Mouse (Mus musculus): ENCODE measurements around the gene Irx1. TPM values are rescaled to one million over a fixed set of nuclear protein-coding genes. Genes with fewer than 3 reads are reported as not detected.

Irx1 gene
- polyA plus RNA-seq (2015; fragmentation: Nextera tagmentation; extraction: Ambion mirVana): 1.7 and 2.8 TPM in 2 replicates

DNA sequence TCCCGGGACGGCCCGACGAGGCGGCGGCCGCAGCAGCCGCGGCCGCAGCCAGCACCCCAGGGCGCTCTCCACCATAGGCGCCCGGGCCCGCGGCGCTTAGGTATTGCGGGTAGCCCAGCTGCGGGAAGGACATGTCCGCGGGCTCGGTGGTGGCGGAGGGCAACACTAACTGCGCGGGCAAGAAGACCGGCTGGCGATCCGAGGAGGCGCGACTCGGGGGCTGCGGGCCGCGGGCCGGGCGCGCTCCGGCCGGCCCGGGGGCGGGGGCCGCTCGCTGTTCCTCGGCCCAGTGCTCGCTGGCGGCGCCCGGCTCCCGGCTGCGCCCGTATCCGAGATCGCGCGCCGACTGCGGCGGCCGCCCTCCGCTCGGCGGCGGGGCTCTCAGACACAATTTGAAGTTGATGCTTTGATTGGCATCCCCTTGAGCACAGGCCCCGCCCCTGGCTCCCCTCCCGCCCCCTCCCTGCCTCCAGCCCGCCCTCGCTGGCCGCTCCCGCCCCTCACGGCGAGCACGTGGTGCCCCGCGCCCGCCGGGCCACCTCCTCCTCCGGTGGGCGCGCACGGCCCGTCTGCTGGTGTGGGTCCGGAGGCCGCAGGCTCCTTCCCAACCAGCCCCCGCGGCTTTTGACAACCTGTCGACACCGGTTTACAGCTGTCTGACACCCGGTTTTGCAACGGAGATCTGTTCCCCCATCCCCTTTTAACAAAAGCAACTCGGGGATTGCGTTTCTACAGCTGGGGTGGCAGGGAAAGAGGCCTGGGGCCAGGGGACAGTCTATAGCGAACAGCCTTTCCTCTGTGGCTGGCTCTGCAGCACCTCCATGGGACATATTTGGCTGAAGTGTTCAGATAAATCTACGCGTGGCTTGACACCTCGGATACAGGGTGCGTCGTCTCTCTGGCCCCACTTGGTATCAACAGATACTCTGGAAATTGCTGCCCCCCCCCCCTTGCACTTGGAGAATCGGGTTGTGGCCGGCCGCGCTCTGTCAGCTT, at the start of gene Irx1:
Irx1 (minus strand) TSS at position 368 of the 996 bp plus-strand sequence.
- no peaks in the 10 kb centered on the region for H3K36me3 ChIP-seq
- H3K9me3 ChIP-seq: no peaks in the 10 kb centered on the region
- H3K4me3 ChIP-seq: peak within 1 kb of the TSS; percentile 65
- under 1% methylated on average over 95 of the region's 100 CpGs for whole genome bisulfite sequencing
- H3K9ac ChIP-seq: peak within 1 kb of the TSS; percentile 88
- peaks cover 93% of the 10 kb centered on the region for H3K27me3 ChIP-seq (replicated peaks)
- peaks cover 38% of the 10 kb centered on the region for H3K4me1 ChIP-seq
- H3K4me2 ChIP-seq: peak within 1 kb of the TSS; percentile 81
- ATAC-seq (ENCODE audit: extremely low read depth, insufficient number of reproducible peaks, low FRiP score, low TSS enrichment): peak; percentile 29; the same call in 1 of the 2 replicates
- peak within 1 kb of the TSS; percentile 82 for H3K27ac ChIP-seq (replicated peaks)

- ATAC-seq (ENCODE audit: extremely low read depth, insufficient number of reproducible peaks, low FRiP score, low TSS enrichment): no peak
- Histone ChIP-seq H3K9ac (no peak overlapping the region), H3K9me3 (no peaks in the 10 kb centered on the region), H3K4me2 (no peak overlapping the region), H3K4me1 (no peaks in the 10 kb centered on the region), H3K4me3 (no peak overlapping the region), H3K27me3 (replicated peaks) (peaks cover 19% of the 10 kb centered on the region; the same call in 1 of the 2 replicates), H3K27ac (replicated peaks) (no peak overlapping the region), H3K36me3 (no peaks in the 10 kb centered on the region)
- WGBS: 59% methylated on average over 5 of the region's 5 CpGs
Measured at GRCm38 (mm10) chr13:71979932-71980655, 16.6 kb upstream of the Irx1 start.

- H3K36me3 ChIP-seq: no peaks in the 10 kb centered on the region
- no peak for ATAC-seq (ENCODE audit: extremely low read depth, insufficient number of reproducible peaks, low FRiP score, low TSS enrichment)
- no peak overlapping the region for H3K4me2 ChIP-seq
- no peak overlapping the region for H3K4me3 ChIP-seq
- H3K9ac ChIP-seq: no peak overlapping the region
- H3K27me3 ChIP-seq (replicated peaks): peaks cover 35% of the 10 kb centered on the region
- no peak overlapping the region for H3K27ac ChIP-seq (replicated peaks)
- 75% methylated on average over 3 of the region's 3 CpGs for WGBS
- H3K9me3 ChIP-seq: no peaks in the 10 kb centered on the region
- H3K4me1 ChIP-seq: no peaks in the 10 kb centered on the region
Measured at GRCm38 (mm10) chr13:71975753-71976152, 12.2 kb upstream of the Irx1 start.

- Histone ChIP-seq H3K27me3 (replicated peaks) (peaks cover 98% of the 10 kb centered on the region), H3K9ac (no peak overlapping the region), H3K4me1 (peaks cover 17% of the 10 kb centered on the region), H3K27ac (replicated peaks) (no peak overlapping the region), H3K4me2 (peak overlapping the region; percentile 62), H3K4me3 (peak overlapping the region; percentile 31), H3K9me3 (no peaks in the 10 kb centered on the region), H3K36me3 (no peaks in the 10 kb centered on the region)
- under 1% methylated on average over 6 of the region's 6 CpGs for WGBS
- ATAC-seq (ENCODE audit: extremely low read depth, insufficient number of reproducible peaks, low FRiP score, low TSS enrichment): no peak
Measured at GRCm38 (mm10) chr13:71968286-71968685, 4.8 kb upstream of the Irx1 start.

DNA sequence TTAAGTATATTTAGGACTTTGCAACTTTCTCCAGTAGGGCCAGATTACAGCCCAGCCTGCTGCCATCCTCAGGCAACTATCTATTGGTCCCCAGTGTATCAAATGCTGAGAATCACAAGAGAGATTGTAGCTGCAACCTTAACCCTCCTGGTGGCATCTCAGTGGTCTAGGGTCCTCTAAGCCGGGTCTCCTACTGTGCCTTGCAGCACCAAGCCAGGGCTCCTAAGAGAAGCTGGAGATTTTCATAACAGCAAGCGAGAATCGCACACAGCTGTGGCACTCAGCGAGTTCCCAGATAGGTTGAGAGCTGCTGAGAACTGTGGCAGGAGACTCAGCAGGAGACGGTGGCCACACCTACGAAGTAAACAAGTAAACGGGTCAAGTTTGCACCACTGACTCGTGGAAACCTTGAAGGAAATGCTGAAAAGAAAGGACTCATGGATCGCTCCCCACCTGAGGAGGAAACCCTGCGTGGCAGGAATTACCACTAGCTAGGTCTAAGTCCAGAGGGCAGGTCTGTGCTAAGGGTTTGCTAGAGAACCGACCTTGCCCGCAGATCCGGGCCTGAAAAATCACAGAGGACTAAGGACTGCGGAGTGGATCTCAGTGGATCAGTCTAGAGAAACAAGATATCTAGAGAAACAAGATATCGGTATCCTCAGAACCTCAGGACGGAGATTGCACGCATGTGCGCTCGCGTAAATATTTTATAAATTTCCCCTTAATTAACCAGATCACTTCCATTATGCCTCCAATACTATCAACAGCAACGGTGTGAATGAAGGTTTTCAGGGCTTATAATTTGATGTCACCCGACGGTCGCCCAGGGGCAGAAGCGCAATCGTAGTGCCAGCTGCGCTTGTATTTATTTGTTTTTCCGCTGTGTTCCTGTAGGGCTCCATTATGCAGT, 4.1 kb upstream of the Irx1 start:
- no peaks in the 10 kb centered on the region for H3K9me3 ChIP-seq
- H3K4me1 ChIP-seq: peaks cover 24% of the 10 kb centered on the region
- no peaks in the 10 kb centered on the region for H3K36me3 ChIP-seq
- ATAC-seq (ENCODE audit: extremely low read depth, insufficient number of reproducible peaks, low FRiP score, low TSS enrichment): no peak
- H3K4me2 ChIP-seq: peak overlapping the region; percentile 62
- no peak overlapping the region for H3K9ac ChIP-seq
- peaks cover 98% of the 10 kb centered on the region for H3K27me3 ChIP-seq (replicated peaks)
- 4% methylated on average over 28 of the region's 28 CpGs for WGBS
- peak overlapping the region; percentile 31 for H3K4me3 ChIP-seq
- no peak overlapping the region for H3K27ac ChIP-seq (replicated peaks)

DNA sequence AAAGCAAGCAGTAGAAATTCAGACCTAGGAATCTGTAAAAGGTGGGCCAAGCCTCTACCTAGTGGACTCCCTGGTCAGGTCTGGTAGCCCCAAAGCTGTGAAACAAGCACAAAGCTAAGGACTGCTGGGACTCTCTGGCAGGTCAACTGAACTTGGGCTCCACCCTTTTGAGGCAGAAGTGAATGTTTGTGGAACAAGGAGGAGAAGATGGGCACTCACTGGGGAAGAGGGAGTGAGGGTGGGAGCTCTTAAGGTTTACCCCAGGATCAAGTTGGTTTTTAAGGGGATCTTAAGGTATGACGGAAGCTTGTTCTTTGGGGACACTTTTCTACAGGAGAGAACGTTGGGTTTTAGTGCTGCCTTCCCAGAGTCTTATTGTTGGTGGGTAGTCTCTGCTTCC, 3.1 kb upstream of the Irx1 start:
- no peak overlapping the region for H3K27ac ChIP-seq (replicated peaks)
- no peak overlapping the region for H3K4me2 ChIP-seq
- H3K4me3 ChIP-seq: no peak overlapping the region
- H3K36me3 ChIP-seq: no peaks in the 10 kb centered on the region
- peaks cover 93% of the 10 kb centered on the region for H3K27me3 ChIP-seq (replicated peaks)
- ATAC-seq (ENCODE audit: extremely low read depth, insufficient number of reproducible peaks, low FRiP score, low TSS enrichment): no peak
- 39% methylated on average over 2 of the region's 2 CpGs for WGBS
- H3K9ac ChIP-seq: no peak overlapping the region
- peaks cover 25% of the 10 kb centered on the region for H3K4me1 ChIP-seq
- H3K9me3 ChIP-seq: no peaks in the 10 kb centered on the region

DNA sequence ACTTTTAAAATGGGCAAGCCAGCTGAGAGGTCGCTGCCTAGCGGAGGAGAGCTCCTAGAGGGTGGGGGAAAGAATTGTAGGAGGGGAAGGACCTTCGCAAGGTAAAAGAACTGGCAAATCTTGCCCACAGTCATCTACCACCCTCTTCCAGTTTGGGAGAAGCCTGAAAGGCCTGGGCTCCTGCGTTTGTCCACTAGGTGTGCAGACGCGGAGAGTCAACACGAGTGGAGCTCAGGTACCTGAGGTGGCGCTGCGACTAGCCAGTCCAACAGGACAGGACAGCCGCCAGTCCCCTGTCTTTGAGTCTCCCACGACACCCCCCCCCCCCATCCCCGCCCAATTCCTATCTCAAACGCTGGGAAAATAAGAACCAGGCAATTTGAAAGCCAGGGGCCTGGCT, 843 bp upstream of the Irx1 start:
- H3K9ac ChIP-seq: peak overlapping the region; percentile 88
- peaks cover 93% of the 10 kb centered on the region for H3K27me3 ChIP-seq (replicated peaks)
- H3K4me2 ChIP-seq: peak overlapping the region; percentile 81
- WGBS: 3% methylated on average over 13 of the region's 13 CpGs
- H3K4me1 ChIP-seq: peaks cover 34% of the 10 kb centered on the region
- no peaks in the 10 kb centered on the region for H3K36me3 ChIP-seq
- H3K4me3 ChIP-seq: peak overlapping the region; percentile 65
- ATAC-seq (ENCODE audit: extremely low read depth, insufficient number of reproducible peaks, low FRiP score, low TSS enrichment): no peak
- peak overlapping the region; percentile 76 for H3K27ac ChIP-seq (replicated peaks)
- H3K9me3 ChIP-seq: no peaks in the 10 kb centered on the region

- H3K36me3 ChIP-seq: no peaks in the 10 kb centered on the region
- H3K27ac ChIP-seq (replicated peaks): peak overlapping the region; percentile 82
- H3K4me1 ChIP-seq: peaks cover 44% of the 10 kb centered on the region
- peak overlapping the region; percentile 65 for H3K4me3 ChIP-seq
- H3K4me2 ChIP-seq: peak overlapping the region; percentile 81
- H3K27me3 ChIP-seq (replicated peaks): peaks cover 93% of the 10 kb centered on the region
- H3K9ac ChIP-seq: peak overlapping the region; percentile 88
- under 1% methylated on average over 54 of the region's 55 CpGs for WGBS
- no peaks in the 10 kb centered on the region for H3K9me3 ChIP-seq
- no peak for ATAC-seq (ENCODE audit: extremely low read depth, insufficient number of reproducible peaks, low FRiP score, low TSS enrichment)
Measured at GRCm38 (mm10) chr13:71962661-71963355, 715 bp downstream of the Irx1 start.

DNA sequence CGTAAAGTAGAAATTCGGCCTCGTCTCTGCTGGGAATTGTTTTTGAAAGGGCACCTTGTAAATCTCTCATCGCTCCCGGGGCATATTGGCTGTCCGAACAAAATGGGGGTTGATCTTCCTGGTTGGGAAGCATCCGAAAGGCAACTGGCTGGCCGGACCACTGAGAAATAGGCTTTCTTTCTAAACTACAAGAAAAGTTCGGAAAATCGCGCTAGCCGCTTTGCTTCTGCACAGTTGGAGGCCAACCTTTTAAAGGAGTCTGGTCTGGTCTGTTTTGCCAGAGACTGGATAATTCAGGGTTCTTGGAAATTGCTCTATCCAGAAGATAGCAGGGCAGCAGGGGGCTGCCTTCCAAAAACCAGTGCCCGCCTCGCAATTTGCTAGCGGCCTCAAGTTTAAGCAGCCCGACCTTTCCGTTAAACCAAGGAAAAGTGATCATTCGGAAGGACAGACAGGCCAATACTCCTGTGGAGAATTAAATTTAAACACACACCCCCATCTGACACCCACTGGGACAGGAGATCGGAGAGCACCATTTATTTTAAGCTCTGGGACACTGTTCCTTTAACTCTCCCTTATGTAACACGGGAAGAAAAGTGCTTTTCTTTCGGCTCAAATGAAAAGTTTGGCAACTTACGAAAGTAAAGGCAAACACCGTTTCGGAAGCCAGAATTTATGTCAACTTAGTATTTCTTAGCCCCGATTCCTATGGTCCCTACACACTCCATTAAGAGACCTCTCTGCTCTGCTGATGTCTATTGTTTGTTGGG, 1.4 kb downstream of the Irx1 start:
- Histone ChIP-seq H3K9ac (peak overlapping the region; percentile 88), H3K27ac (replicated peaks) (peak overlapping the region; percentile 82; the same call in 1 of the 2 replicates), H3K4me1 (peaks cover 41% of the 10 kb centered on the region), H3K4me2 (peak overlapping the region; percentile 81), H3K4me3 (peak overlapping the region; percentile 65), H3K27me3 (replicated peaks) (peaks cover 93% of the 10 kb centered on the region), H3K36me3 (no peaks in the 10 kb centered on the region), H3K9me3 (no peaks in the 10 kb centered on the region)
- WGBS: 3% methylated on average over 25 of the region's 25 CpGs
- no peak for ATAC-seq (ENCODE audit: extremely low read depth, insufficient number of reproducible peaks, low FRiP score, low TSS enrichment)

Measured in heart, embryonic 13.5 days (tissue).